Mouse (Mus musculus) stomach, postnatal 0 days (tissue): ENCODE measurements around the gene Hk1.

Experiments
- CTCF ChIP-seq: IDR thresholded peaks from 2 replicates; pipeline ENCODE4 v1.5.1; 2016; ENCODE audit warnings: antibody characterized with exemption, low read depth, mild to moderate bottlenecking, moderate library complexity
- EP300 ChIP-seq: optimal IDR thresholded peaks from 2 replicates; pipeline ENCODE3; 2016; ENCODE audit warnings: antibody characterized with exemption

- TF ChIP-seq CTCF = no peak
- TF ChIP-seq EP300 = no peak
These were observed 140.4 kb downstream of the Hk1 start for GRCm38 (mm10) chr10:62239270-62239669.
